Mouse (Mus musculus) lung, adult 2 months (tissue): ENCODE results near the gene Fbln1.

Experiments
- CTCF ChIP-seq: fragments of 200-500 bp; IDR thresholded peaks from 2 replicates; pipeline ENCODE4 v1.5.1; 2011; ENCODE audit warnings: mild to moderate bottlenecking, low read length, control low read depth; ENCODE audit not compliant: insufficient read depth
- POLR2A ChIP-seq: fragments of 200-500 bp; IDR thresholded peaks from 2 replicates; pipeline ENCODE4 v1.6.1; 2011; ENCODE audit warnings: low read depth, mild to moderate bottlenecking, control low read depth, low read length, borderline replicate concordance; ENCODE audit errors: extremely low read depth

- TF ChIP-seq CTCF = no peak
- no peak for TF ChIP-seq POLR2A
These were observed 92.5 kb downstream of the Fbln1 start for GRCm38 (mm10) chr15:85298167-85298781.
